Mouse (Mus musculus) liver, embryonic 11.5 days (tissue): ENCODE results near the gene Tmem135. TPM values are rescaled to one million over a fixed set of nuclear protein-coding genes. Genes with fewer than 3 reads are reported as not detected.
A peak's percentile ranks its signal among the peaks of the same experiment; 100 is the strongest.

Source experiments
- ATAC-seq: fragments of 200-750 bp; cut with Nextera tagmentation; replicated peaks from 2 replicates; pipeline ENCODE4 v1.8.0; 2017; ENCODE audit warnings: moderate number of reproducible peaks, mild to moderate bottlenecking, moderate TSS enrichment, moderate library complexity; ENCODE audit not compliant: low FRiP score
- DNase-seq: peaks from one replicate; pipeline ENCODE4 v3.0.0-alpha.2; 2017; ENCODE audit warnings: low spot score
- H3K27ac ChIP-seq: fragments of 300-500 bp; sonication (generic); 2 replicates; pipeline ENCODE4 v1.5.1; 2014; ENCODE audit warnings: mild to moderate bottlenecking, low read depth, low read length, control low read depth
- H3K27me3 ChIP-seq: fragments of 300-500 bp; sonication (generic); replicated peaks from 2 replicates; pipeline ENCODE4 v1.6.1; 2014; ENCODE audit warnings: low read length, mixed read lengths; ENCODE audit not compliant: control insufficient read depth, insufficient read depth
- H3K36me3 ChIP-seq: fragments of 300-500 bp; sonication (generic); 2 replicates; pipeline ENCODE4 v1.6.1; 2014; ENCODE audit warnings: mild to moderate bottlenecking, low read length, moderate library complexity, mixed read lengths; ENCODE audit not compliant: control insufficient read depth, insufficient read depth
- H3K4me1 ChIP-seq: fragments of 300-500 bp; sonication (generic); replicated peaks from 2 replicates; pipeline ENCODE4 v1.6.1; 2014; ENCODE audit warnings: low read length, mixed read lengths; ENCODE audit not compliant: control insufficient read depth, insufficient read depth
- H3K4me2 ChIP-seq: fragments of 300-500 bp; sonication (generic); 2 replicates; pipeline ENCODE4 v1.6.1; 2014; ENCODE audit warnings: mild to moderate bottlenecking, control low read depth, moderate library complexity
- H3K4me3 ChIP-seq: fragments of 300-500 bp; sonication (generic); 2 replicates; pipeline ENCODE4 v1.5.1; 2014; ENCODE audit warnings: low read depth, low read length, control low read depth
- H3K9ac ChIP-seq: fragments of 300-500 bp; sonication (generic); 2 replicates; pipeline ENCODE4 v1.6.1; 2014; ENCODE audit warnings: low read depth, low read length, control low read depth
- H3K9me3 ChIP-seq: fragments of 300-500 bp; sonication (generic); 2 replicates; pipeline ENCODE4 v1.6.1; 2016; ENCODE audit warnings: low read length, inconsistent platforms, mixed read lengths; ENCODE audit not compliant: control insufficient read depth
- WGBS: fragments of 180-500 bp; shearing (Covaris S2); extraction: QIAGEN DNeasy Blood & Tissue Kit; methylation state at CpG from one replicate; pipeline ENCODE4 v1.1.7; 2014; 5-methylcytosine and 5-hydroxymethylcytosine counted together
- polyA plus RNA-seq: library from polyadenylated mRNA; unstranded; fragments of >200 nt; fragmentation: Nextera tagmentation; extraction: Ambion mirVana; gene quantifications from 2 replicates; pipeline ENCODE4 v1.2.1, GENCODE M21; 2014

The Tmem135 gene
- polyA plus RNA-seq, 1 experiment from 2014 or later, result 28.9 TPM

DNA sequence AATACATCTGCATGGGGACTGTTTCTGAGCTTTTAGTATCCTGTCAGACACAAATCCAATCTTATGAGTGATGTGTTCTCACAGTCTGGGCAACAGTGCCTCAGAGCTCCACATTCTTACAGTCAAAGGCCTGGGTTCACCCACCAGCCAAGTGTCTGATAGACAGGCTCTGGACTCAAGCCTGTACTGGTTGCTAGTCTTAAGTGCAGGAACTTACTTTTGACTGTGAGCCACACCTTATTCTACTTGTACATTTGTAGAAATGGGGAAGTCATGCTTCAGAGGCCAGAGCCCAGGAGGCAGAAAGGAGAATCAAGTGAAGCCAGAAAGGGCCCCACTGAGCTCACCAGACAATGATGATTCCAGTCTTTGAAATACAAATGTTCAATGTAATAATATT lies 226.1 kb downstream of the Tmem135 start:
- no peak overlapping the region for H3K4me3 ChIP-seq
- no peaks in the 10 kb centered on the region for H3K36me3 ChIP-seq
- no peak overlapping the region for H3K9ac ChIP-seq
- no peak for DNase-seq
- no peaks in the 10 kb centered on the region for H3K27me3 ChIP-seq
- no peaks in the 10 kb centered on the region for H3K9me3 ChIP-seq
- no peak overlapping the region for H3K27ac ChIP-seq
- H3K4me2 ChIP-seq, result no peak overlapping the region
- no peak for ATAC-seq
- H3K4me1 ChIP-seq, result no peaks in the 10 kb centered on the region; the same call in 1 of the 2 replicates

GRCm38 (mm10) chr7:89174430-89174829 lies 229.6 kb downstream of the Tmem135 start:
- no peaks in the 10 kb centered on the region for H3K9me3 ChIP-seq

GRCm38 (mm10) chr7:89173018-89173417 lies 231.0 kb downstream of the Tmem135 start:
- Histone ChIP-seq H3K9ac (no peak overlapping the region), H3K4me1 (no peaks in the 10 kb centered on the region), H3K27me3 (no peaks in the 10 kb centered on the region), H3K27ac (no peak overlapping the region), H3K4me3 (no peak overlapping the region), H3K9me3 (no peaks in the 10 kb centered on the region), H3K4me2 (no peak overlapping the region), H3K36me3 (no peaks in the 10 kb centered on the region)
- ATAC-seq, result no peak
- WGBS, result 68% methylated on average over 1 of the region's 1 CpGs
- no peak for DNase-seq

More at GRCm38 (mm10) chr7:89174430-89174829, 229.6 kb downstream of the Tmem135 start:
- no peak for DNase-seq
- Histone ChIP-seq H3K4me3 (no peak overlapping the region), H3K27me3 (no peaks in the 10 kb centered on the region), H3K36me3 (no peaks in the 10 kb centered on the region), H3K27ac (no peak overlapping the region), H3K4me2 (no peak overlapping the region), H3K4me1 (no peaks in the 10 kb centered on the region), H3K9ac (no peak overlapping the region)
- no peak for ATAC-seq
- WGBS, result 84% methylated on average over 4 of the region's 4 CpGs

DNA sequence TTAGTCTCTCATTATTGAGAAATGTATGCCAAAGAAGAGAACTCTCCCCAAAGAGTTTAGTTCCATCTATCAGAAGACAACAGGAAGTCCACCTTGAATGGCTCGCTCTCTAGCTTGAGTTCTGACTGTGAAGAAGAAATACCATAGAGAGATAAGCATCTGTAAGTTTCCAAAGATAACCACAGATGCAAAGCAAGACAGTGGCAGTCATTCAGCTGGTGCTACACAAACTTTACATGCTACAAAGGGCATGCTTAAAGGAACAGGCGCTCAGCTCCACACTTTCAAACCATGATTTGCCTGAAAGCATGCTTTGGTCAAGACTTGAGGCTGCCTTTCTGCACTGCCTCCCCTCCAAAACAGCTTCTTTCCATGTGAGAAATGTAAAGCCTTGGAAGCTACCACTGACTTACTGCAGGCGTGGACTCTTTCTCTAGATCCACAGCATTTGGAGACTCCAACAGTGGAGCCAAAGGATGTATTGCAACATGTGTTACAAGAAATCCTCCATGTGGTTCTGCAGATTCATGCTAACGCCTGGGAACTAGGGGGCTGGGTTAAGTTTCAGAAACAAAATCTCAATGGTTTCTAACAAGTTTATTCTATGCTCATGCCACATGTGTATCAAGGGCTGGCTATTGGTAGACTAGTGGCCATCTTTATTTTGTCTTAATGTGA lies 232.1 kb downstream of the Tmem135 start:
- no peaks in the 10 kb centered on the region for H3K36me3 ChIP-seq
- no peak overlapping the region for H3K4me3 ChIP-seq
- 71% methylated on average over 4 of the region's 4 CpGs for WGBS
- H3K4me2 ChIP-seq, result no peak overlapping the region
- H3K9ac ChIP-seq, result no peak overlapping the region
- H3K4me1 ChIP-seq, result no peaks in the 10 kb centered on the region
- H3K9me3 ChIP-seq, result no peaks in the 10 kb centered on the region
- no peak for DNase-seq
- no peak for ATAC-seq
- no peak overlapping the region for H3K27ac ChIP-seq
- H3K27me3 ChIP-seq, result no peaks in the 10 kb centered on the region

DNA sequence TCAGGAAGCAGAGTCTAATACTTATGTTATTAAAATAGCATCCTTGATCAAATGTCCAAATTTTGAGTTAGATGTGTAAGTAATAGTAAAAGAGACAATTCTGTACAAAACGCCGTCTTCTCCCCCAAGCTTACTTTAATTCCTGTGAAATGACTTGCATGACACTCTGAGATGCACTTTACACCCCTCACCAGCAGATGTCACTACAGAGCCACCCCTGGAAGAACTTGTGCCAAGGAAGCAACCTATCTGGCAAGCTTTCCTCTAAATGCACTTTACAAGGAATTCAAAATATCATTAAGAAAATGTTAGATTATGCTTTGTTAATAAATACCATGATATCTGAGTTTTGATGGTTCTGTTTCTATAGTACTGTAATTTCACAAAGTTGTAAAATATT lies 235.4 kb downstream of the Tmem135 start:
- WGBS, result 27% methylated on average over 2 of the region's 2 CpGs
- no peaks in the 10 kb centered on the region for H3K9me3 ChIP-seq
- no peak overlapping the region for H3K27ac ChIP-seq
- H3K9ac ChIP-seq, result no peak overlapping the region
- peak; percentile 50 for DNase-seq
- H3K4me3 ChIP-seq, result no peak overlapping the region
- no peaks in the 10 kb centered on the region for H3K4me1 ChIP-seq
- no peaks in the 10 kb centered on the region for H3K36me3 ChIP-seq
- H3K4me2 ChIP-seq, result no peak overlapping the region
- H3K27me3 ChIP-seq, result no peaks in the 10 kb centered on the region
- ATAC-seq, result no peak

DNA sequence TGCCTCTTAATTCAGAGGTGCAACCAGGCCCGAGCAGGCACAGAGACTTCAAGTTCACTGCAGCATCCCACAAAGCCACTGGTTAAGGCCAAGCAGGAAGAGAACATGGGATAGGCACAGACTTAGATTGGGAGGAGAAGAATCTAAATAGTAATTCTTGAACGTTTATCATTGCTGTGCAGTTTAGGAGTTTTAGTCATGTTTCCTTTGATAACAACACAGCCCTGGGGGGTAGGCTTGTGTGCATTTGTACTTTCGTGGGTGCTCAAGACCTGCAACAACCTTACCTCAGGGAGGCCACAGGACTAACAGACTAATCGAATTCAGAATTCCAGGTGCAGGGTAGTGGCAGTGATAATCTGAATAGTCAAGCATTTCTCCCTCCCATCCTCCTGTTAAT lies 238.5 kb downstream of the Tmem135 start:
- Histone ChIP-seq H3K4me2 (no peak overlapping the region), H3K4me3 (no peak overlapping the region), H3K9ac (no peak overlapping the region), H3K27ac (no peak overlapping the region), H3K36me3 (no peaks in the 10 kb centered on the region), H3K27me3 (no peaks in the 10 kb centered on the region), H3K4me1 (no peaks in the 10 kb centered on the region), H3K9me3 (no peaks in the 10 kb centered on the region)
- 51% methylated on average over 4 of the region's 4 CpGs for WGBS
- no peak for DNase-seq
- ATAC-seq, result peak; percentile 62

DNA sequence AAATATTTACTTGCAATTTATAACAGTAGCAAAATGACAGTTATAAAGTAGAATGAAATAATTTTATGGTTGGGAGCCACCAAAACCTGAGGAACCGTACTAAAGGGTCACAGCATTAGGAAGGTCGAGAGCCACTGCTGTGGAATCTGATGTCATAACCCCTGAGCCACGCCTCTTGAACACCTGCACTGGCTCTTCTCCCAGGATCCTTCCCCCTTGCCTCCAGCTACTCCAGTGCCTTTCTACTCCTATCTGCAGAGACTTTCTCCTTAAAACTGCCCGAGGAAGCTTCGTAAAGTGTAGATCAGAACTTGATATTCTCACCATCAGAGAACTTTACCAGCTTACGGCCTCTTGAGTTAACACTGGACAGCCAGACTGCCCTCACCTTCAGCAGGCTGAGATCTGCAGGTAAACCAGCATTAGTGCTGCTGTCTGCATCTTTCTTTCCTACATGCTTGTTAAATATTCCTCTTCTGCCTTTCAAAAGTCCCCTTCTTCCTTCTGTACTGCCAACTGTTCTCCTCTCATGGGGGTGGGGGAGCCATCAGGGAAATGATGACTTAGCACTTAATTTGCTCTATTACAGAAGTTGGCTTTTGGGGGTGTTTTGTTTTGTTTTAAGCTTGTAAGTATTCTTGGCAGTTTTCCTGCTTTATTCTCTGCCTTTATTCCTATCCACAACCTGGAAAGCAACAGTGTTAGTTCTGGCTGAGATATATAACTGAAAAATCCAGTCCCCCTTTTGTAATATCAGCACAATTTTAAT lies 242.2 kb downstream of the Tmem135 start:
- Histone ChIP-seq H3K4me1 (no peaks in the 10 kb centered on the region), H3K4me2 (no peak overlapping the region), H3K9ac (no peak overlapping the region), H3K36me3 (no peaks in the 10 kb centered on the region), H3K27me3 (no peaks in the 10 kb centered on the region), H3K9me3 (no peaks in the 10 kb centered on the region), H3K4me3 (no peak overlapping the region), H3K27ac (no peak overlapping the region)
- ATAC-seq (no peak), DNase-seq (no peak)
- 81% methylated on average over 6 of the region's 6 CpGs for WGBS

GRCm38 (mm10) chr7:89157356-89157755 lies 246.7 kb downstream of the Tmem135 start:
- Histone ChIP-seq H3K4me3 (no peak overlapping the region), H3K27me3 (no peaks in the 10 kb centered on the region), H3K9me3 (no peaks in the 10 kb centered on the region), H3K4me1 (no peaks in the 10 kb centered on the region), H3K9ac (no peak overlapping the region), H3K27ac (no peak overlapping the region), H3K36me3 (0 out of 2 replicates have a peak, but pooled peaks cover 2% of the 10 kb centered on the region), H3K4me2 (no peak overlapping the region)
- DNase-seq, result no peak
- WGBS, result 79% methylated on average over 8 of the region's 8 CpGs
- no peak for ATAC-seq

GRCm38 (mm10) chr7:89156629-89157028 lies 247.4 kb downstream of the Tmem135 start:
- no peaks in the 10 kb centered on the region for H3K4me1 ChIP-seq
- 74% methylated on average over 4 of the region's 4 CpGs for WGBS
- H3K36me3 ChIP-seq, result peaks cover 3% of the 10 kb centered on the region; the same call in 1 of the 2 replicates
- no peaks in the 10 kb centered on the region for H3K9me3 ChIP-seq
- ATAC-seq (no peak), DNase-seq (no peak)
- H3K4me2 ChIP-seq, result no peak overlapping the region
- no peak overlapping the region for H3K27ac ChIP-seq
- no peak overlapping the region for H3K4me3 ChIP-seq
- no peak overlapping the region for H3K9ac ChIP-seq
- no peaks in the 10 kb centered on the region for H3K27me3 ChIP-seq
